Mouse (Mus musculus): Measurements from ENCODE around the gene Pex26. TPM values are rescaled to one million over a fixed set of nuclear protein-coding genes. Genes with fewer than 3 reads are reported as not detected.
A peak's percentile ranks its signal among the peaks of the same experiment; 100 is the strongest.

Pex26 gene
- total and polyA plus RNA-seq, 3 experiments: 9.1 to 24.0 (median 11.2) TPM

GRCm38 (mm10) chr6:121166098-121166552 lies 17.3 kb upstream of the Pex26 start:
- no peak for DNase-seq

GRCm38 (mm10) chr6:121167381-121167975 lies 16.0 kb upstream of the Pex26 start:
- DNase-seq: no peak

GRCm38 (mm10) chr6:121171102-121171501 lies 12.4 kb upstream of the Pex26 start:
- peak; percentile 89 for DNase-seq

- DNase-seq: no peak
These were observed 10.0 kb upstream of the Pex26 start for GRCm38 (mm10) chr6:121173471-121173870.

GRCm38 (mm10) chr6:121174761-121175160 lies 8.7 kb upstream of the Pex26 start:
- DNase-seq: no peak

GRCm38 (mm10) chr6:121176011-121176730 lies 7.3 kb upstream of the Pex26 start:
- DNase-seq: no peak

- DNase-seq: no peak
These were observed 6.8 kb upstream of the Pex26 start for GRCm38 (mm10) chr6:121176731-121177098.

- DNase-seq: no peak
These were observed 6.3 kb upstream of the Pex26 start for GRCm38 (mm10) chr6:121177118-121177708.

GRCm38 (mm10) chr6:121178700-121179358 lies 4.6 kb upstream of the Pex26 start:
- peak; percentile 61 for DNase-seq

GRCm38 (mm10) chr6:121179846-121180245 lies 3.6 kb upstream of the Pex26 start:
- DNase-seq: no peak

- DNase-seq: peak; percentile 68
These were observed 1.0 kb downstream of the Pex26 start for GRCm38 (mm10) chr6:121184198-121185140.

- DNase-seq: no peak
These were observed 1.8 kb downstream of the Pex26 start for GRCm38 (mm10) chr6:121185232-121185631.

- DNase-seq: no peak
These were observed 8.0 kb downstream of the Pex26 start for GRCm38 (mm10) chr6:121191261-121192009.

- DNase-seq: no peak
These were observed 10.8 kb downstream of the Pex26 start for GRCm38 (mm10) chr6:121194061-121194955.

- DNase-seq: no peak
These were observed 11.7 kb downstream of the Pex26 start for GRCm38 (mm10) chr6:121194956-121195731.

GRCm38 (mm10) chr6:121197807-121198365 lies 14.4 kb downstream of the Pex26 start:
- no peak for DNase-seq

GRCm38 (mm10) chr6:121200458-121200857 lies 17.0 kb downstream of the Pex26 start:
- no peak for DNase-seq

- DNase-seq: no peak
These were observed 18.6 kb downstream of the Pex26 start for GRCm38 (mm10) chr6:121202026-121202425.

GRCm38 (mm10) chr6:121206481-121206880 lies 23.0 kb downstream of the Pex26 start:
- no peak for DNase-seq

Measured in adrenal gland, adult 2 months (tissue).